Mouse (Mus musculus) hindbrain, postnatal 0 days (tissue): ENCODE measurements around the gene Galk2. TPM values are rescaled to one million over a fixed set of nuclear protein-coding genes. Genes with fewer than 3 reads are reported as not detected.

Source experiments
- ATAC-seq: fragments of 200-750 bp; cut with Nextera tagmentation; 2 replicates; pipeline ENCODE4 v1.8.0; 2017; ENCODE audit warnings: mild to moderate bottlenecking, moderate TSS enrichment, moderate library complexity
- DNase-seq: peaks from one replicate; pipeline ENCODE4 v3.0.0-alpha.2; 2015; ENCODE audit warnings: low spot score
- H3K27ac ChIP-seq: fragments of 300-500 bp; sonication (generic); 2 replicates; pipeline ENCODE4 v1.5.1; 2014; ENCODE audit warnings: mild to moderate bottlenecking
- H3K27me3 ChIP-seq: fragments of 300-500 bp; sonication (generic); 2 replicates; pipeline ENCODE4 v1.6.1; 2014; ENCODE audit warnings: low read length, mixed read lengths; ENCODE audit not compliant: insufficient read depth
- H3K36me3 ChIP-seq: fragments of 300-500 bp; sonication (generic); 2 replicates; pipeline ENCODE4 v1.6.1; 2014; ENCODE audit warnings: low read length, mixed read lengths; ENCODE audit not compliant: insufficient read depth
- H3K4me1 ChIP-seq: fragments of 300-500 bp; sonication (generic); 2 replicates; pipeline ENCODE4 v1.6.1; 2014; ENCODE audit warnings: antibody characterized with exemption, low read length, mixed read lengths; ENCODE audit not compliant: insufficient read depth
- H3K4me2 ChIP-seq: fragments of 300-500 bp; sonication (generic); 2 replicates; pipeline ENCODE4 v1.6.1; 2014; ENCODE audit warnings: low read depth, mild to moderate bottlenecking, low read length, moderate library complexity, mixed read lengths
- H3K4me3 ChIP-seq: fragments of 300-500 bp; sonication (generic); 2 replicates; pipeline ENCODE4 v1.5.1; 2014; ENCODE audit warnings: low read length
- H3K9ac ChIP-seq: fragments of 300-500 bp; sonication (generic); replicated peaks from 2 replicates; pipeline ENCODE4 v1.6.1; 2014; ENCODE audit warnings: mild to moderate bottlenecking, low read length, moderate library complexity, mixed read lengths
- H3K9me3 ChIP-seq: fragments of 300-500 bp; sonication (generic); 2 replicates; pipeline ENCODE4 v1.6.1; 2016; ENCODE audit warnings: low read length, mixed read lengths
- CTCF ChIP-seq: IDR thresholded peaks from 2 replicates; pipeline ENCODE4 v1.5.1; 2016; ENCODE audit warnings: antibody characterized with exemption, control low read depth, low read depth
- WGBS: fragments of 180-500 bp; shearing (Covaris S2); extraction: QIAGEN DNeasy Blood & Tissue Kit; methylation state at CpG from one replicate; pipeline ENCODE4 v1.1.7; 2014; 5-methylcytosine and 5-hydroxymethylcytosine counted together
- polyA plus RNA-seq: library from polyadenylated mRNA; unstranded; fragments of >200 nt; fragmentation: Nextera tagmentation; extraction: Ambion mirVana; gene quantifications from 2 replicates; pipeline ENCODE4 v1.2.1, GENCODE M21; 2015
- total RNA-seq: library from RNA; depleted of rRNA; stranded (reverse); fragments of >200 nt; gene quantifications from 2 replicates; pipeline ENCODE4 v1.2.3, GENCODE M21; 2014; rRNA removed

Galk2 gene
- total RNA-seq (30.0 and 32.2 TPM in 2 replicates), polyA plus RNA-seq (28.9 and 31.2 TPM in 2 replicates)

DNA sequence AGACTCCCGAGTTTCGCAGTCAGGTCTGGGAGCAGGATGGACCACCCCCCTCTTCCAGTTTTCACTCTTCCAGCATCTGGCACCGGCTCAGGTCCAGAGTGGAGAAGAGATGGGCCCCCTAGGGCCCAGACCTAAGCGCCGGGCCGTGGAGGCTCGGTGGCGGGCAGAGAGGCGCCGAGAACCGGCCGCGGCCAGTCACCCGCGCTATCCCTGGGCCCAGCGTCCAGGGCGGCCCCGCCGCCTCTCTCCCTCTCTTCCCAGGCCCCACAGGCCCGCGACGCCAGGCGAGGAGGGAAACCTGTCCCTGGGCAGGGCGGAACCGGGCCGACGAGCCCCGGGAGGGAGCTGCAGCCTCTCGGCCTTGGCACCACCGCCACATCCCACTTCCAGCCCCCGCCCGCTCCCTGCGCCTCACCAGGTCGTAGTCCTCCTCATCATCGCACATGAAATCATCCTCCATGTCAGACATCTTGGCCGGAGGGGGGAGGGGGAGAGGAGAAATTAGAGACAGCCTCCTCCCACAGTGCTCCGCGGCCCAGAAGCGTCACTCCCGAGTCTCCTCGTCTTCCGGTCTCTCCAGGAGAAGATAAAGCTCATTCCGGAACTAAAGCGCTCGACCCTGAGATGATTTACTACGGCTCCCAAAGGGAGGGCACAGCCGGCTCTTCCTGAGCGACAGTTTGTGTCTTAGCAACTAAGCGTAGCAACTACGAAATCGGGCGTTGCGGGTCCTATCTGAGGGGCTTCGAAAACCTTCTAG lies at the start of gene Galk2, which contains the start of gene Cops2:
Gene Galk2, plus strand, starts transcription at position 589 of the 760 bp plus-strand sequence.
Gene Cops2, minus strand, starts transcription at position 619 of the 760 bp plus-strand sequence.
- Histone ChIP-seq H3K27me3 (no peaks in the 10 kb centered on the region), H3K4me1 (no peaks in the 10 kb centered on the region; the same call in 1 of the 2 replicates), H3K9ac (peak within 1 kb of the TSS; percentile 98), H3K9me3 (no peaks in the 10 kb centered on the region), H3K4me2 (peak within 1 kb of the TSS; percentile 79), H3K27ac (peak within 1 kb of the TSS; percentile 92), H3K36me3 (no peaks in the 10 kb centered on the region), H3K4me3 (peak within 1 kb of the TSS; percentile 100)
- ATAC-seq, result peak; percentile 100
- TF ChIP-seq CTCF, result no peak
- WGBS, result under 1% methylated on average over 54 of the region's 54 CpGs
- DNase-seq, result peak; percentile 97

DNA sequence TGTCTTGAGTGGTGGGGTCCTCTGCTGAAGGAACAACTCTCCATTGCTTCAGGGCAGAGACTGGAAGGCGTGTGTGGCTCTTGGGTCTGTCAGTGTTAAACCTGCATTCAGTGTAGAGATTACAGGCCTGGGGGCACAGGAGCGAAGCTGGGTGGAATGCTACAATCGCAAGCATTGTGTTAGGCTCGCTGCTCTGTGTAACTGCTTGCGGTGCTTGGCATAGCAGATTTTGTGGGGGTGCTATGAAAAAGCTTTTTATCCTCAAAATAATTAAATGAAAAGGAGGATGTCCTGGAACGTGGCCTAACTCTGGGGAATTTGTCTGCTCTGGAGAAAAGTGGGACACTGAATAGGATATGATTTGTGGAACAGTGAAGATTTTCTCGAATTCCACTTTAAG lies 49.4 kb upstream of the Galk2 start:
- no peak for DNase-seq
- ATAC-seq, result 0 out of 2 replicates have a peak, but pooled peaks have one; percentile 29
- no peaks in the 10 kb centered on the region for H3K36me3 ChIP-seq
- no peak overlapping the region for H3K4me3 ChIP-seq
- 68% methylated on average over 7 of the region's 7 CpGs for WGBS
- H3K4me1 ChIP-seq, result no peaks in the 10 kb centered on the region
- no peak for TF ChIP-seq CTCF
- H3K9ac ChIP-seq, result no peak overlapping the region
- no peak overlapping the region for H3K27ac ChIP-seq
- H3K4me2 ChIP-seq, result no peak overlapping the region
- H3K9me3 ChIP-seq, result no peaks in the 10 kb centered on the region
- H3K27me3 ChIP-seq, result no peaks in the 10 kb centered on the region

DNA sequence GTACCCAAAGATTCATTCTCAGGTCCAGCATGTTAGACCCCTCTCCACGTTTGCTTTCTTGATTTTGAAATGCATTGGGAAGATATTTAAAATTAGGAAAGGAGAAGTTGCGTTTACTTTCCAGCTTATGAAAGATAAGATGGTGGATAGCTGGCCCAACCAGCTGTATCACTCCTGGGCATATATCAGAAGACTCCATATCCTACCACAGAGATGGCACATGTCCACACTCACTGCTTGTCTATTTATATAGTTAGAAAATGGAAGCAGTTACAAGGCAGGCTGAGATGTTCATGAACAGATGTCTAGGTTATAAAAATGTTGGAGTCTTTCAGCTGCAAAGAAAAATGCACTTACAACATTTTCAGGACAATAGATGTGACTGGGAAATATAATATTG lies 47.6 kb upstream of the Galk2 start:
- no peak for TF ChIP-seq CTCF
- H3K27ac ChIP-seq, result no peak overlapping the region
- no peak overlapping the region for H3K4me2 ChIP-seq
- no peaks in the 10 kb centered on the region for H3K4me1 ChIP-seq
- no peak overlapping the region for H3K4me3 ChIP-seq
- no peaks in the 10 kb centered on the region for H3K9me3 ChIP-seq
- 85% methylated on average over 2 of the region's 2 CpGs for WGBS
- H3K36me3 ChIP-seq, result no peaks in the 10 kb centered on the region
- H3K27me3 ChIP-seq, result no peaks in the 10 kb centered on the region
- ATAC-seq (no peak), DNase-seq (no peak)
- no peak overlapping the region for H3K9ac ChIP-seq

DNA sequence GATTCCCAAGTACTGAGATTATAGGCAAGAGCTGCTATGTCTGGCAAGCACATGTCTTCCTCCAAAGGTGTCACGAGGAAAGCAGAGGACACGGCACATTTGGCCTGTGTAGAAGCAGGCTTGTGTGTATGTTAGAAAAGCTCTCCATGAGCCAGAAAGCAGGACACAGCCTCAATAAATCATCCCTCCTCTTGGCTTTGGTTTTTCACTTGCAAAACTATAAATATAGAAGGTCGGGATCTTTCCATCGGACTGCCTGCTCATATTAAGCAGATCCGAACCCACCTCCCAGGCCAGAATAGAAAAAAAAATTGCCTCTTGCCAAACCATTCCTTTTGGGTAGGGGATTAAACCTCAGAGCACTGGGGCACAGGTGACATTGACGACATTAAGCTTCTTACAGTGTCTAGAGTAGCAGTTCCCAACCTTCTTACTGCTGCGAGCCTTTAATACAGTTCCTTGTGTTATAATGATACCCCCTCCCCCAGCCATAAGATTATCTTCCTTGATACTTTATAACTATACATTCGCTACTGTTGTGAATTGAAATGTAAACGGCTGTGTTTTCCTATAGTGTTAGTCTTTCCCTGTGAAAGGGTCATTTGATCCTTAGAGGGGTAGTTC lies 44.8 kb upstream of the Galk2 start:
- no peaks in the 10 kb centered on the region for H3K27me3 ChIP-seq
- H3K4me3 ChIP-seq, result no peak overlapping the region
- no peaks in the 10 kb centered on the region for H3K4me1 ChIP-seq
- no peak overlapping the region for H3K4me2 ChIP-seq
- no peak overlapping the region for H3K27ac ChIP-seq
- no peaks in the 10 kb centered on the region for H3K9me3 ChIP-seq
- no peak for TF ChIP-seq CTCF
- ATAC-seq, result no peak
- WGBS, result 79% methylated on average over 9 of the region's 9 CpGs
- DNase-seq, result no peak
- no peaks in the 10 kb centered on the region for H3K36me3 ChIP-seq
- H3K9ac ChIP-seq, result no peak overlapping the region

DNA sequence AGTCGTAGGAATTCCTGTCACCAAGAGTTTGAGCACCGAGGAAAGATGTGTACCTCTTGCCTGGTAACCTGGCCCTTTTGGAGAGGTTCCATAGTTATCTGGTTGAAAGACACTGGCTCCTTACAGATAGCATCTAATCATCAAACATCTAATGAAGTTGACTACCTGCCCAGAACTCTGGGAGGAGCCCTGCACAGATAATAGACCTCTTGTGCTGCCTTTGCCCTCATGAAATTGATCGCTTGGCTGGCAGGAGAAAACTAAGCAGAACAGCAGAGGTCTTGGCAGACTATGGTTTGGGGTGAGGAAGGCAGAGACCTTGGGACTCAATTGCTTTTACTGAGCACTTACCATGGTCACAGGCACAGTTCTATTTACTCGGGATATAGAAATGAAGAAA lies 38.5 kb upstream of the Galk2 start:
- Histone ChIP-seq H3K4me3 (no peak overlapping the region), H3K9ac (no peak overlapping the region), H3K27ac (no peak overlapping the region), H3K36me3 (no peaks in the 10 kb centered on the region), H3K27me3 (no peaks in the 10 kb centered on the region), H3K4me2 (no peak overlapping the region), H3K4me1 (no peaks in the 10 kb centered on the region), H3K9me3 (no peaks in the 10 kb centered on the region)
- WGBS, result 81% methylated on average over 4 of the region's 4 CpGs
- ATAC-seq (no peak), DNase-seq (no peak)
- TF ChIP-seq CTCF, result no peak

DNA sequence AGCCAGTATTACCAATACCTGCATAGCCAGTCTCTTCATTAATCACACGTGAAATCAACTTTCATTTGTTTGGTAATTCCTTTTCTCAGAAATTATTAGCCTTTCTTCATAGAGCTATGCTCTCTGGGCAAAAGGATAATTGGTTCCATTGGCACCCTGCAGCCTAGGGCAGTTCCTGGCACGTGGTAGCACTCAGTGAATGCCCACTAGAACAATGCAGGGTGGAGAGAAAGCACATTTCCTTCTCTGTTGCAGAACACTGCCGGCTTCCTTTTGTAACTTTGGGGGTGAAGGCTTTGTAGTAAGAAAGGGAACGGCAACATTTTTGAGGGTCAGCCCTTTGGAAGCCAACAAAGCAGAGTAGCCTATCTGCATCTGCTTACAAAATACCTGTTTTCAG lies 32.7 kb upstream of the Galk2 start:
- no peak for DNase-seq

More for the DNA sequence above, 32.7 kb upstream of the Galk2 start:
- Histone ChIP-seq H3K9me3 (no peaks in the 10 kb centered on the region), H3K27ac (no peak overlapping the region), H3K9ac (no peak overlapping the region), H3K4me2 (no peak overlapping the region), H3K4me1 (no peaks in the 10 kb centered on the region), H3K4me3 (no peak overlapping the region), H3K27me3 (no peaks in the 10 kb centered on the region), H3K36me3 (no peaks in the 10 kb centered on the region)
- TF ChIP-seq CTCF, result no peak
- 29% methylated on average over 4 of the region's 4 CpGs for WGBS
- no peak for ATAC-seq
